Mouse (Mus musculus) MEL (cell line): ENCODE results near the gene Sult1a1.

Experiments used
- EP300 ChIP-seq, 2 experiments: IDR thresholded peaks; 2 replicates each; pipeline ENCODE4 v1.6.1; 2011; ENCODE audit warnings: improper control_type of control experiment in 2 of 2, low read length in 2 of 2, low read depth in 1 of 2, mild to moderate bottlenecking in 1 of 2
- MAX ChIP-seq: IDR thresholded peaks from 2 replicates; pipeline ENCODE4 v1.6.1; 2011; ENCODE audit warnings: low read length, improper control_type of control experiment
- TAL1 ChIP-seq: IDR thresholded peaks from 2 replicates; pipeline ENCODE4 v1.6.1; 2012; ENCODE audit warnings: mild to moderate bottlenecking, inconsistent platforms, low read length, moderate library complexity, mixed read lengths
- TBP ChIP-seq: IDR thresholded peaks from 2 replicates; pipeline ENCODE4 v1.8.0; 2011; ENCODE audit warnings: low read depth, low read length, improper control_type of control experiment
- ZKSCAN1 ChIP-seq: IDR thresholded peaks from 2 replicates; pipeline ENCODE4 v1.6.1; 2012; ENCODE audit warnings: low read depth, mild to moderate bottlenecking, inconsistent platforms, low read length, improper control_type of control experiment, moderate library complexity

DNA sequence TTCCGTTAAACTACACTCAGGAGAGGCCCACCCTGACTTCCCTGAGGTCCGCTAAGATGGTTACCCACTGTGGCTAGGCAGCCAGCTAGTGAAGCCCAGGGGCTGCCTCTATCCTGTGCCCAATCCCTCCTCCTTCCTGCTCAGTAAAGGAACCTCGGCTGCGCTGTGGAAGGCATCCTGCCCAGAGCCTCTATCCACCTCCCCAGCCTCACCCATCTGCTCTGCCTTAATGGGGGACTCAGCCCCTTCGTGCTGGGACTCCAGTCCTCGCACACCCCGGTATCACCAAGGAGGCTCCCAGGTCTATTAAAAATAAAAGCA lies 27.5 kb upstream of the Sult1a1 start:
- TF ChIP-seq TBP (no peak), ZKSCAN1 (no peak), EP300 (IDR thresholded peaks at IDR 0.05; ENCODE audit: low read depth in 1 of 2, low read length in 2 of 2) (no peak), MAX (no peak), TAL1 (no peak)
